Mouse (Mus musculus) liver, embryonic 14.5 days (tissue): ENCODE measurements around the gene Trmt112.

ENCODE experiments used
- CTCF ChIP-seq: IDR thresholded peaks from 2 replicates; pipeline ENCODE4 v1.5.1; 2016; ENCODE audit warnings: antibody characterized with exemption, low read depth, control low read depth
- EP300 ChIP-seq: IDR thresholded peaks from 2 replicates; pipeline ENCODE4 v1.6.1; 2016; ENCODE audit warnings: antibody characterized with exemption, low read depth

DNA sequence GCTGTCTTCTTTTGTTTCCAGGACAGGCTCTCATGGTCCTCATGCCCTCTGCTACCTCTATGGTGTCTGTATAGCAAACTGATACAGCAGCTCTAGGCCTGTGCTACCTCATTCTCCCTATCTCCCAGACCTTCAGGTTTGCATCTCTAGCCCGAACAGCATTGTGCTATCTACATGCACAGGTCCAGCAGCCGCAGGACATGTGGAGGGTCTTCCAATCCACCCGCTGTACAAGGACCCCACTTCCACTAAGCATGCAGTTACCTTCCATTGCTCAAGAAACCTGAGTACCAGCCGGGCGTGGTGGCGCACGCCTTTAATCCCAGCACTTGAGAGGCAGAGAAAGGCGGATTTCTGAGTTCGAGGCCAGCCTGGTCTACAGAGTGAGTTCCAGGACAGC, 5.0 kb downstream of the Trmt112 start:
- TF ChIP-seq CTCF (no peak), EP300 (no peak)
